In the genomic region with DNA sequence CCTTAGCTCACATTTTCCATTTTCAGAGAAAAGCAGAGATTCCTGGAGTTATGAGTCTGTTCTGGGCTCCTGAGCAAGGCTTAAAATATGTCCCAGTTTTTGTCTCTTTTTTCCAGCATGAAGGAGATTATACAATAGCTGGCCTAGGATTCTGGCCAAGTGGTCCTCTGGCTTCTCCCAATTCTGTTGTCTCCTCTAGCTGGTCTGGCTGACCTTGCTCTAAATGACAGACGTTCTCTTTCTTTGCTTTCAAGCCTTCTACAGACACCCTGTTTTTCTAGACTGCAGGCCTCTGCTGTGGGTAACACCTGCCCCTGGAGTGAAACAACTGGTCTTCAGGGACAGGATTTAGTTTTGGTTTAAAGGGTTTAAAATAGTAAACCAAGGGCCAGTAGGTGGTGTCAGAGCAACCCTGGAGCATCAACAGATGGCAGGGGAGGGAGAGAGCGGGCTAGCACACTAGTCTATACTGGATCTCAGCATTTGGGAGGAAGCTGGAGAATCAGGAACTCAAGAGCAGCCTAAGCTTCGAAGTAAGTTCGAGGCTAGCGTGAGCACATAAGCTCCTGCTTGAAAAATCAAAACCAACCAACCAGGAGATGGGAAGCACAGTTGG, we compare ENCODE assay signal across 10 mouse cellular contexts. TPM values are rescaled to one million over a fixed set of nuclear protein-coding genes. Genes with fewer than 3 reads are reported as not detected.
DNase-seq lines count a peak whose midpoint lies in the region; ATAC-seq and TF ChIP-seq lines count a peak whose summit lies in the region.
"Had no signal": no experiment of that assay in that cellular context is flagged by ENCODE, and none has a peak within 500 bp of the region (broad histone marks: within the 10 kb centered on the region; RNA-seq: fewer than 3 reads in every experiment).

No protein-coding gene starts in this region.

- dilution Hi-C loops in CH12.LX (cut with MboI; ENCODE audit: extremely low pct_ligation_motif_present, extremely low pct_unique_long_range_greater_than_20kb, low sequenced_read_pairs): no loop called here

- in situ Hi-C loops in CH12.LX (cut with MboI; ENCODE audit: low pct_ligation_motif_present, low pct_unique_long_range_greater_than_20kb, low sequenced_read_pairs): no loop called here

- no peak for ATAC-seq in kidney, embryonic 16.5 days (ENCODE audit: low FRiP score, low TSS enrichment)

- H3K27me3 ChIP-seq in CH12.LX (replicated peaks): no peaks in the 10 kb centered on the region
- H3K27me3 ChIP-seq in kidney, embryonic 16.5 days (ENCODE audit: insufficient read depth, low read length): peaks cover 4% of the 10 kb centered on the region; the same call in 1 of the 2 replicates

- peak in 1 of 2 experiments; percentile 44; a peak in 2 of 4 replicates for TF ChIP-seq CTCF in CH12.LX (conservative IDR thresholded peaks at IDR 0.05 in 1 of 2, IDR thresholded peaks at IDR 0.05 in 1 of 2; ENCODE audit: low read depth in 2 of 2, low read length in 2 of 2)

- no peak; the same call in none of the 2 replicates for TF ChIP-seq RAD21 in CH12.LX (IDR thresholded peaks at IDR 0.05; ENCODE audit: low read depth, low read length)

- TF ChIP-seq EP300 in CH12.LX (IDR thresholded peaks at IDR 0.05; ENCODE audit: low read length): no peak

- H3K9ac ChIP-seq in CH12.LX (ENCODE audit: insufficient read depth, low read depth): no peak overlapping the region
- no peak overlapping the region for H3K9ac ChIP-seq in kidney, embryonic 16.5 days (replicated peaks; ENCODE audit: low read length)

- H3K4me2 ChIP-seq in CH12.LX (ENCODE audit: insufficient read depth, low read depth, poor library complexity, severe bottlenecking): no peak overlapping the region
- H3K4me2 ChIP-seq in kidney, embryonic 16.5 days (replicated peaks; ENCODE audit: low read depth, low read length): no peak overlapping the region

- H3K4me1 ChIP-seq in CH12.LX (ENCODE audit: control insufficient read depth in 1 of 2, insufficient read depth in 2 of 2): peaks cover 0 to 20% of the 10 kb centered on the region in 2 experiments; a peak in 3 of 4 replicates
- no peaks in the 10 kb centered on the region for H3K4me1 ChIP-seq in kidney, embryonic 16.5 days (ENCODE audit: insufficient read depth, low read length)

- TF ChIP-seq POLR2A in CH12.LX (IDR thresholded peaks at IDR 0.05; ENCODE audit: low read depth, low read length): no peak

- no peaks in the 10 kb centered on the region for H3K79me2 ChIP-seq in CH12.LX (replicated peaks; ENCODE audit: control insufficient read depth, extremely low read depth, insufficient read depth, poor library complexity, severe bottlenecking)

- peak; percentile 26 for DNase-seq in kidney, postnatal 10 days
- no peak for DNase-seq in kidney, postnatal 14 days
- peak; percentile 19 for DNase-seq in CH12.LX (ENCODE audit: extremely low read depth)
- DNase-seq in Muller cell, postnatal 12 days (ENCODE audit: inconsistent ontology term): peak; percentile 92
- DNase-seq in fibroblast of lung, adult 2 months (ENCODE audit: low read depth): peak; percentile 17
- no peak for DNase-seq in urinary bladder, postnatal 25 days (ENCODE audit: low spot score)
- DNase-seq in testis, postnatal 14 days (ENCODE audit: low spot score): no peak

- H3K36me3 ChIP-seq in CH12.LX (replicated peaks in 1 of 2; ENCODE audit: control insufficient read depth in 1 of 2, insufficient read depth in 1 of 2, low read length in 1 of 2): no peaks in the 10 kb centered on the region
- no peaks in the 10 kb centered on the region for H3K36me3 ChIP-seq in kidney, embryonic 16.5 days (ENCODE audit: insufficient read depth, low read length)

- WGBS in kidney, embryonic 16.5 days: 79% methylated on average over 5 of the region's 5 CpGs

- H3K4me3 ChIP-seq in CH12.LX (replicated peaks in 1 of 3; ENCODE audit: low read depth in 2 of 3, low read length in 2 of 3, poor library complexity in 1 of 3): no peak overlapping the region
- no peak overlapping the region for H3K4me3 ChIP-seq in kidney, embryonic 16.5 days (ENCODE audit: low read length)
- H3K4me3 ChIP-seq: megakaryocyte, embryonic 14.5 days had no signal

- H3K9me3 ChIP-seq in CH12.LX (replicated peaks; ENCODE audit: low read length): no peaks in the 10 kb centered on the region
- no peaks in the 10 kb centered on the region for H3K9me3 ChIP-seq in kidney, embryonic 16.5 days (ENCODE audit: low read length)

- no peak overlapping the region for H3K27ac ChIP-seq in CH12.LX (ENCODE audit: insufficient read depth, low read depth)
- H3K27ac ChIP-seq in kidney, embryonic 16.5 days (ENCODE audit: low read length): no peak overlapping the region

TF ChIP-seq in CH12.LX, 34 proteins besides CTCF, POLR2A, EP300 and RAD21:
- TF ChIP-seq PAX5 (IDR thresholded peaks at IDR 0.05; ENCODE audit: low read length) (no peak), JUND (conservative IDR thresholded peaks at IDR 0.05; ENCODE audit: low read depth, low read length) (no peak), JUN (IDR thresholded peaks at IDR 0.05; ENCODE audit: insufficient read depth, low read depth, low read length) (no peak), MYC (IDR thresholded peaks at IDR 0.05; ENCODE audit: low read depth, low read length) (no peak), CHD1 (IDR thresholded peaks at IDR 0.05; ENCODE audit: low read depth, low read length) (no peak), TCF12 (IDR thresholded peaks at IDR 0.05; ENCODE audit: low read depth, low read length) (no peak), MAX (IDR thresholded peaks at IDR 0.05; ENCODE audit: low read length) (no peak), NELFE (IDR thresholded peaks at IDR 0.05; ENCODE audit: low read depth, low read length) (no peak), E2F4 (IDR thresholded peaks at IDR 0.05; ENCODE audit: insufficient replicate concordance, low read depth, low read length) (no peak), MEF2A (IDR thresholded peaks at IDR 0.05; ENCODE audit: borderline replicate concordance, low read depth, low read length) (no peak), POLR2AphosphoS2 (IDR thresholded peaks at IDR 0.05; ENCODE audit: low read depth, low read length) (no peak), GABPA (IDR thresholded peaks at IDR 0.05; ENCODE audit: insufficient replicate concordance, low read depth, low read length) (no peak), HCFC1 (IDR thresholded peaks at IDR 0.05; ENCODE audit: low read depth, low read length) (no peak), ELF1 (IDR thresholded peaks at IDR 0.05; ENCODE audit: low read depth, low read length) (no peak), RCOR1 (conservative IDR thresholded peaks at IDR 0.05; ENCODE audit: low read depth, low read length) (no peak)

RNA-seq across cellular contexts. Expression of a gene that starts 12.4 kb away (rescaled TPM):
- 31.1 and 31.8 TPM in 2 replicates for total RNA-seq in CH12.LX (2012; rRNA removed)
- total RNA-seq in CH12.LX (2014; rRNA removed): 45.6 and 51.4 TPM in 2 replicates
- polyA plus RNA-seq in CH12.LX (2012; ENCODE audit: insufficient read length, low read depth): 34.5 TPM in 2 replicates
- polyA plus RNA-seq in kidney, embryonic 16.5 days (2015; fragmentation: Nextera tagmentation; extraction: Ambion mirVana): 54.5 and 56.7 TPM in 2 replicates

RNA-seq across cellular contexts. Expression of a gene that starts 16.7 kb away (rescaled TPM):
- total RNA-seq in CH12.LX (2012; rRNA removed) (not detected in 2 replicates), CH12.LX (2014; rRNA removed) (not detected in 2 replicates)
- not detected in 2 replicates for polyA plus RNA-seq in CH12.LX (2012; ENCODE audit: insufficient read length, low read depth)
- 0.76 and 0.82 TPM in 2 replicates for polyA plus RNA-seq in kidney, embryonic 16.5 days (2015; fragmentation: Nextera tagmentation; extraction: Ambion mirVana)
- total RNA-seq: layer of hippocampus, adult 18-20 months had no signal

Comparison
In these comparisons a context has a peak if more than half of its experiments do, and no peak if none do; other contexts are left out.
1. DNase-seq: peak in kidney, postnatal 10 days (single experiment), CH12.LX (single experiment), Muller cell, postnatal 12 days (single experiment) and fibroblast of lung, adult 2 months (single experiment); none in kidney, postnatal 14 days (single experiment), urinary bladder, postnatal 25 days (single experiment) and testis, postnatal 14 days (single experiment).